Mouse (Mus musculus) cerebellum, adult (tissue): Measurements from ENCODE around the gene Gorab.

ENCODE experiments used
- ATAC-seq: cut with Nextera tagmentation; 2 replicates; pipeline ENCODE4 v1.9.2; 2017; ENCODE audit warnings: mild to moderate bottlenecking, moderate library complexity, mixed read lengths; ENCODE audit not compliant: insufficient number of reproducible peaks, low FRiP score, low TSS enrichment

Gene Gorab

DNA sequence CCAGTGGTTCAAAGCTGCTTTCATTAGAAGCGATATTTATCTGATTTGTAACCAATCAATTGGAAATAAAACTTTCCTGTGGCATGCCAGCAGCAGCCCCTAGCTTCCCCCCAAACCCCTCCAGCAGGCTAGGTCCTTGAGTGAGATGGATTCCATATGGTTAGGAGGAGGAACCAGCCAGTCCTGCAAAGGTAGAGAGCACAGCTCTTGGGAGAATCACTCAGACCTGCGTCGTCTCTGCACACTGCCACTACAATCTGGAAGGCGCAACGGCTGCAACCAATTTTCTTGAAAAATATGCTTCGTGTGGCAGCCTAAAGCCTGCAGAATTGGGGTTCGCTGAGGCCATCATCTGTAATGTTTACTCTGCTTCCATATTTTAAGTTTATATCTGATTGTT, 45.3 kb downstream of the Gorab start:
- no peak for ATAC-seq

DNA sequence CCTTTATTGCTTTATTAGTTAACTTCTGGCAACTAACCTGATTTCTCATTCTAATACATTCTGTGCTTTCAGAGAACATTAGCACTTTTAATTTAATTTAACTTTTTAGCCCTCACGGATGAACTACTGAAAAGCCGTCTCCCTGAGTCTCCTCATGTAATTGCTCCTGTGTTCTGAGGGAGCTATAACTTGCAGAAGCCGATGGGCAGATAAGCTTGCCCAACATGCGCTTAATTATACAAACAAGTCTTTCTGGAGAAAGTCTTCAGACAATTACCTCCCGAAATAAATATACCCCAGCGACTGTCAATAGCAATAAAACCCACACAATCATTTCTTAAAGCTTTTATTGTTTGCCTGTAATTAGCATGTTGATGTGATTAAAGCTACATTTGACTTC, 45.7 kb downstream of the Gorab start:
- no peak for ATAC-seq

DNA sequence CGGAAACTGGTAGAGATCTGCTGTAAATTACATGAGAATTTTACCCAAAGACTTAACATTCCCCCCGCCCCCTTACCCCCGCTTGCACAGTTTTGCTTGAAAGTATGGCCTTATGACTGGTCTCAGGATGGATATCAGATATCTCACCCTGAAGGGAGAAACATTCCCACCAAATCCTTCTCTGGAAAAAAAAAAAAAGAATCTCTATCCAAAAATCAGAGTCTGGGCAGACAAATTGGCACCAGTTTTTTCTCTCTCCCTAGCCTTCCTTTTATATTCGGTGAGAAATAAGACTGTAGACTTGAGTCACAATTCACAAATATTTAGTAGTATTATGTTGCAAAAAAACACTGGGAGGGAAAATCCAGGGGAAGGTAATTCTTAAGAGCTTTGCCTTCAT, 47.3 kb downstream of the Gorab start:
- no peak for ATAC-seq

DNA sequence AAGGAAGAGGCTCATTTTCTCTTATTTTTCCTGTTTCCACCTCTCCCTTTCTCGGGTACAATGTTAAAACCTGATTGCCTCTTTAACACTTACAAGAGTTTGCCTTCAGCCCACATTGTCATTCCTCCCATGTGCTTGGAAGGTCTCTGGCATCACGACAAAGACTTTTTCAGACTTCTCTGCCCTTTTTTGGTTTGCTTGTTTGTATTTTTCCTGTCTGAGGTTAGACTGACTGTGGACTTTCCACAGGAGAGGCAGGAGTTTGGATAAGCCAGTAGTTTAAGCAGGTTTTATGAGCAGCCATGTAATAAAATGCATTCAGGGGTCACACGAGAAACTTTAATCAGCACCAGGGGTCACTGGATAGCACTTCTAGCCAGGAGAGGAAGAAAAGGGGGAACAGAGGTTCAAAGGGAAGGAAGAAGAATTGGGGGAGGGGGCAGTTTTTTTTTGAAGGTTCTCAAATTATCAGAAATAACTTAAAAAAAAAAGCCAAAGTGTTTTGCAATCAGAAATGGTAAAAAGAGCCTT, 47.8 kb downstream of the Gorab start:
- ATAC-seq = no peak

DNA sequence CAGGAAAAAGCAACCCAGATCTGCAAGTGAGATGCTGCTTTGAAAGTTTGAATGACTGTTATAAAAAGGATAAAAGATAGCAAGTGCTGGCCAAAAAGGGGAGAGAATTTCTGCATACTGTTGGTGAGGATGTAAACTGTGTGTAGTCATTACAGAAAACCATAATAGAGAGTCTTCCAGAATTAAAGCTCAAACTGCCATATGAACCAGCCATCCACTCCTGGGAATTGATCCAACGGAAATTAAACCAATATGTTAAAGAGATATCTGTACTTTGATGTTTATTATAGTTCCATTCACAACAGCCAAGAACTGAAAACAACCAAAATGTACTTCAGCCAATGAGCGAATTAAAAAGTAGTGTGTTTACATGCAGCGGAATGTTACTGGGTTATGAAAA, 52.5 kb downstream of the Gorab start:
- no peak for ATAC-seq

DNA sequence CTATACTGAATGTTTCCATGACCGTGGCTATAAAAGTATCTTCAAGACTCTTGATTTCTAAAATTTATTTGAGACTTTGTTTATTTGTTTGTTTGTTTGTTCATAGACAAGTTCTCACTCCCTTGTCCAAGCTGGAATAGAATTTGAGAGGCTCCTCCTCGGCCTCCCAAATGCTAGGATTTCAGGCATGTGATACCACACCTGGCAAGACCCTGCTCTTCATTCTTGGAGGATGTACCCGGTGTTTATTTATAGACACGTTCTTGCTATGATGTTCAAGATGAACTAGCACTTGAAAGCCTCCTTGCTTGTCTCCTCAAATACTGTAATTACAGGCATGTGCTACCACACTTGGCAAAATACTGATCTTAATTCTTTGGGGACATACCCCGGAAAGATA, 57.9 kb downstream of the Gorab start:
- ATAC-seq = no peak

DNA sequence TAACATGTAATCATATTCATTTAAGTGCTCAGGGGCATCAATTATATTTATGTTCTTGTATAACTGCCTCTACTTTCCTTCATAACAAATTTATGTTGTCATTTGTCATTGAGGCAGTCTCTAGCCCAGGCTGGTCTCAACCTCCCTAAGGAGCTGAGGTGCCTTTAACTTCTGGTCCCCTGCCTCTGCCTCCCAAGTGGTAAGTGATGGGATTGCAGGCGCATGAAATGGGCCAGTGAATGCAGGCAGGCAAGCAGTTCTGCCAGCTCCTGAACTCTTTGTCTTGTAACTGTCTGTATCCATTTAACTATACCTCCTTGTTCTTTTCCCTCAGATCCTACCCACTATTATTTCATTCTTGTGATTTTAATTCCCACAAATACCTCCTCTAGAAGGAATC, 58.5 kb downstream of the Gorab start:
- ATAC-seq = no peak

DNA sequence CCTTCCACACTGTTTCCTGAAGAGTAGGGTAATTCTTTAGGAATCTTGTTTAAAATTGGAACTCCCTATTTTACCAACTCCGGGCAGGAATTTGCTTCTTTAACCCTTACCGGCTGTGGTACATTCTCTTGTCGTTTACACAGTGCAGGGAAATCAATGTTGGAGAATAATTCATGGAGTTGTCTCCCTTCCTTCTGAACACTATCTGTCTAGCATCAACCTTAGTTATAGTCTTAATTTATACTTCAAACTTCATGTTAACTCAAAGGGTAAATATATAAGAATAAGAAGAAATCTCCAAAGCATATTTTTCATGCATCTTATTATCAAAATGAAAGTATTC, 64.3 kb downstream of the Gorab start:
- no peak for ATAC-seq

DNA sequence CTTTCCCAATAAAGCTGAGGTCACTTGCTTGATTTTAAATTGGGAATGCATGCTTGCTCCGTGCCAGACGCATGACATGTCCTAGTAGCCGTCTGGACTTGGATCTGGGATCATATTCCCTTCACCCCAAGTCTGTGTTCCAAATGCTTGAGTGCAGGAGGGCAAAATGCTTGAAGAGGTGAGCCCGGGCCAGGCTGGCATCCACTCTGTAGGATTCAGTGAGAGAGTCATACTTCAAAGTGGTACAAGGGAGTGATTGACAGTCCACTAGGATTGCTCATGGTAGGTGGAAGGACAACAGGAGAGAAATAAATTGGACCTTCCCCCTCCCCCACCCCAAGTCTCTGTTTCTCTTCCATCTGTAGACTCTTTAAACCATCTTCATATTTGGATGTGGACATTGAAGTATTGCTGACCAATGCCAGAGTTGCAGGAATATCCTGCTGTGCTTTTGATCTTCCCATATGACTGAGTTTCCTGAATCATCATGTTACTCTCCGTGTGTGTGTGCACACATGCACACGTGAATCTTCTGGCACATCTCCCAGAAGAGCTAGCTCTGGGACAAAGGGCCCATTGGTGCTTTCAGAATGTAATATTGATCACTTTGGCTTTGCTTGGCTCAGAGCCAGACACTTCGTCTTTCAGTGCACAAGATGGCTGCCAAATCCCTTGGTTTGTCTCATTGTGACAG, 64.8 kb downstream of the Gorab start:
- ATAC-seq = no peak; the same call in 1 of the 2 replicates

DNA sequence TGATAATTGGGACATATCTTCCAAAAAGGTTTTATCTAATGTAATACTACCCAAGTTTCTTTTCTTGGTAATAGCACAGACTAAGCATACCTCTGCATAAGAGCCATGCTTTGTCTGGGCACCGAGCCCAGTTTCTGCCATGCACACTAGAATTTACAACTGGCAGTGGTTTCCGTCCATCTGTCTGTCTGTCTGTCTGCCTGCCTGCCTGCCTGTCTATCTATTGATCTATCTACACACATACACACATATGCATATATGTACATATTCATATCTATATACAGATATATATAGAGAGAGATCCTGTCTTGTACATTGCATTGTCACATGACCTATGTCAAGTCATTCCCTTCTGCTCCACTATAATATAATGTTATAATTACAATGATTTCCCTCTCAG, 65.6 kb downstream of the Gorab start:
- ATAC-seq = no peak
